Mouse (Mus musculus): Measurements from ENCODE around the gene Mapkapk3. TPM values are rescaled to one million over a fixed set of nuclear protein-coding genes. Genes with fewer than 3 reads are reported as not detected.
A peak's percentile ranks its signal among the peaks of the same experiment; 100 is the strongest.
"Not testable (repeated sequence)": the region's sequence is repeated elsewhere in the genome, so short reads cannot be mapped to it uniquely, and the experiment has no call there.

Gene Mapkapk3
- polyA plus RNA-seq, 1 experiment = 0.11 TPM

- no peaks in the 10 kb centered on the region for H3K27me3 ChIP-seq (ENCODE audit: control insufficient read depth)
- no peak for TF ChIP-seq GATA1 (IDR thresholded peaks at IDR 0.05; ENCODE audit: low read length)
- TF ChIP-seq TAL1 (IDR thresholded peaks at IDR 0.05; ENCODE audit: low read length) = no peak
- peaks cover 82% of the 10 kb centered on the region for H3K4me1 ChIP-seq (ENCODE audit: control insufficient read depth)
- no peaks in the 10 kb centered on the region; the same call in 1 of the 2 replicates for H3K36me3 ChIP-seq (ENCODE audit: control insufficient read depth)
- H3K9me3 ChIP-seq (ENCODE audit: control insufficient read depth, low read length) = no peaks in the 10 kb centered on the region
- no peak overlapping the region for H3K4me3 ChIP-seq (replicated peaks)
Observed at GRCm38 (mm10) chr9:107309600-107309999, 19.9 kb upstream of the Mapkapk3 start.

DNA sequence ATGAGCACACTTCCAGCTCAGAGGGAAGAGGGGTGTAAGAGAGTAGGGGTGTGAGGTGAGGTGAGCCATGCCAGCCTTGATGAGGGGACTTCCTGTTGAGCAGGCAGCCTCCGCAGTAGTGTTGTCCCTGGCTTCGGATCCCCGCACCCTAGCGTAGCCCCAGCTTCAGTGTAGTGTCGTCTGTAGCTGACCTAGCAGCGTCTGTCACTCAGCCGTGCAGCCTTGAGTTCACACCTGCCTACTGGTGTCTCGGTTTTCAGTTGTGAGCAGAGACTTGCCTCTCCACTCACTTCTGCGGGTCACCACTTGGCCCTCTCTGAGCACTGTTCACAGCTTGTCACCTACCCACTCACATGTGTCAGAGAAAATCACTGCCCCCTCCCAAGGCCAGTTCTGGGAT lies 19.5 kb upstream of the Mapkapk3 start:
- peaks cover 84% of the 10 kb centered on the region for H3K4me1 ChIP-seq (ENCODE audit: control insufficient read depth)
- H3K36me3 ChIP-seq (ENCODE audit: control insufficient read depth) = peaks cover under 1% of the 10 kb centered on the region; the same call in 1 of the 2 replicates
- H3K27me3 ChIP-seq (ENCODE audit: control insufficient read depth) = no peaks in the 10 kb centered on the region
- no peak overlapping the region for H3K4me3 ChIP-seq (replicated peaks)
- no peaks in the 10 kb centered on the region for H3K9me3 ChIP-seq (ENCODE audit: control insufficient read depth, low read length)
- TF ChIP-seq GATA1 (IDR thresholded peaks at IDR 0.05; ENCODE audit: low read length) = no peak
- TF ChIP-seq TAL1 (IDR thresholded peaks at IDR 0.05; ENCODE audit: low read length) = no peak

DNA sequence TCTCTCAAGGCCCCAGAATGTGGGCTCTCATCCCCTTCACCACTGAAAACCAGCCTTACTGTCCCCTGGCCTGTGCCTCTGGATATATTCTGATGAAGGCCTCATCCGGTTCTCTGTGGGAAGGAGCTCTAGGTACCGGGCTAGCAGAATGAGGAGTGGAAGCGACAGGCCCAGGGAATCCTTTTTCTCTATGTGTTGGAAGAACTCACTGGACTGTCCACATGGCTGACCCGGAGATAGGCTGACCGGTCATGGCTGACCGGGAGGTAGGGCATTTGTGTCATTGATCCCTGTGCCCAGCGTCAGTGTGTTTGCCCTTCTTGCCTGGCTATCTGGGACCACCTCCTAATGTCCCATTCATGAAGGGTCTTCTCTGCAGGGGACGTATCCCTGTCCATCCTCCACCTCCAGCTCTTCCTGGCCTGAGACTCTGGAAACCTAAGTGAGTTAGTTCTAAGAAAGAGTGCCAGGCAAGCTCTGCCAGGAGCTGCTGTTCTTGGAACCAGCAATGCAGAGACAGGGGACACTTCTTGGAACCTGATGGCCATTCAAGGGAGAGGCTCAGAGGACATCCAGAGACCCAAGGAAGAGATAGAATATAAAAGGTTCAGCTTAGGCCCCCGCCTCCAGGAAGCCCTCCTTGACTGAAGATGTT lies 18.8 kb upstream of the Mapkapk3 start:
- no peak for TF ChIP-seq GATA1 (IDR thresholded peaks at IDR 0.05; ENCODE audit: low read length)
- H3K36me3 ChIP-seq (ENCODE audit: control insufficient read depth) = peaks cover 7% of the 10 kb centered on the region
- H3K4me1 ChIP-seq (ENCODE audit: control insufficient read depth) = peaks cover 85% of the 10 kb centered on the region
- no peaks in the 10 kb centered on the region for H3K27me3 ChIP-seq (ENCODE audit: control insufficient read depth)
- H3K9me3 ChIP-seq (ENCODE audit: control insufficient read depth, low read length) = no peaks in the 10 kb centered on the region
- no peak overlapping the region for H3K4me3 ChIP-seq (replicated peaks)

DNA sequence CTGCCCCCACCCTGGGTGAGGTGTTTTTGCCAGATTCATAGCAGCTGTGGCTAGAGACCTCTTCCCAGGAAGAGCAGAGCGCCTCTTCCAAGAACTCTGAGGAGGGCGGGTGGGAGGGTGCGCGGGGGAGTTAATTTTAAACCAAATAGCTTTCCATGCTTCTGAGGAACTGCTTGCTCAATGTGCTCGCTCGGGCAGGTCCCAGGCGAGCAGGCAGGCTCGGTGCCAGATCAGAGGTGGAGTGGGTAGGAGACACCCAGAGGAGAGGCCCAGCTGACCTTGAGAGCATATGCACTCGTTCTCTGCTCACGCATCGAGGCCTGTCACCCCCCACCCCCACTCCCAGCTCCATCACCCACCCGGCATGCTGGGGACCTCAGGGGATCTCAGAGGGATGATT lies 18.2 kb upstream of the Mapkapk3 start:
- H3K4me3 ChIP-seq (replicated peaks) = no peak overlapping the region
- H3K36me3 ChIP-seq (ENCODE audit: control insufficient read depth) = peaks cover 13% of the 10 kb centered on the region
- H3K9me3 ChIP-seq (ENCODE audit: control insufficient read depth, low read length) = no peaks in the 10 kb centered on the region
- peaks cover 86% of the 10 kb centered on the region for H3K4me1 ChIP-seq (ENCODE audit: control insufficient read depth)
- no peaks in the 10 kb centered on the region for H3K27me3 ChIP-seq (ENCODE audit: control insufficient read depth)
- no peak for TF ChIP-seq GATA1 (IDR thresholded peaks at IDR 0.05; ENCODE audit: low read length)
- TF ChIP-seq TAL1 (IDR thresholded peaks at IDR 0.05; ENCODE audit: low read length) = no peak

DNA sequence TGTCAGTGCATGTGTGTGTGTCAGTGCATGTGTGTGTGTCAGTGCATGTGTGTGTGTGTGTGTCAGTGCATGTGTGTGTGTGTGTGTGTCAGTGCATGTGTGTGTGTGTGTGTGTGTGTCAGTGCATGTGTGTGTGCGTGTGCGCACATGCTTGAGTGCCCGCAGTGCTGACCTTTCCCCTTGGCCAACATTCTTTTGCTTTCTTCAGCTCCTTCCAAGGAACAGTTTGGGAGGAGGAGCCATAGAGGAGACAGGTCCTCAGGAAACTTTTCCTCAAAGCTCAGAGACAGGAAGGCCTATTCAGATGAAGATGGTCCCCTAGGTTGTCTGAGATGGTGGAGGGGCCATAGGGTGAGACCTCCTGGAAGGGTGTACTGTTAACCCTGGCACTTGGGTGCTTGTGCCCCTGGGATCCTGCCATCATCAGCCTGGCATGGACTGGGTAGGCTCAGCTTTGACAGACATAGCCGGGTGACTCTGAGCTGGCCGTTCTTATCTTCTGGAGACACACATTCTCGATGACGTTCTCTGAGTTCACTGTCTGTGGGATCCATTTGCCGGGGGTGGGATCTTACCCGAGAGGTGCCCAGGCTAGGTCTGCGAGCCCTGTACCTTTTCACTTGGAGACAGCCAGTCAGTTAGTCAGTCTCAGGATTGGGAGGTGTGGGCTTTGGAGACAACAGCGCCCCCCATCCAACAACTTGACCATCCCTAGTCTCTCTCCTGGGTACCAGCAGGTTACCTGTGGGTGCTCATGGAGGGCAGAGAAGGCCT lies 17.6 kb upstream of the Mapkapk3 start:
- no peaks in the 10 kb centered on the region for H3K27me3 ChIP-seq (ENCODE audit: control insufficient read depth)
- H3K4me3 ChIP-seq (replicated peaks) = peak overlapping the region; percentile 26
- H3K36me3 ChIP-seq (ENCODE audit: control insufficient read depth) = peaks cover 19% of the 10 kb centered on the region
- TF ChIP-seq GATA1 (IDR thresholded peaks at IDR 0.05; ENCODE audit: low read length) (no peak; the same call in 1 of the 2 replicates), TAL1 (IDR thresholded peaks at IDR 0.05; ENCODE audit: low read length) (no peak)
- no peaks in the 10 kb centered on the region for H3K9me3 ChIP-seq (ENCODE audit: control insufficient read depth, low read length)
- peaks cover 86% of the 10 kb centered on the region for H3K4me1 ChIP-seq (ENCODE audit: control insufficient read depth)

DNA sequence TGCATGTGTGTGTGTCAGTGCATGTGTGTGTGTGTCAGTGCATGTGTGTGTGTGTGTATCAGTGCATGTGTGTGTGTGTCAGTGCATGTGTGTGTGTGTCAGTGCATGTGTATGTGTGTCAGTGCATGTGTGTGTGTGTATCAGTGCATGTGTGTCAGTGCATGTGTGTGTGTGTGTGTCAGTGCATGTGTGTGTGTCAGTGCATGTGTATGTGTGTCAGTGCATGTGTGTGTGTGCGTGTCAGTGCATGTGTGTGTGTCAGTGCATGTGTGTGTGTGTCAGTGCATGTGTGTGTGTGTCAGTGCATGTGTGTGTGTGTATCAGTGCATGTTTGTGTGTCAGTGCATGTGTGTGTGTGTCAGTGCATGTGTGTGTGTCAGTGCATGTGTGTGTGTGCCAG lies 17.0 kb upstream of the Mapkapk3 start:
- not testable (repeated sequence) for H3K9me3 ChIP-seq (ENCODE audit: control insufficient read depth, low read length); H3K27me3 ChIP-seq (ENCODE audit: control insufficient read depth); H3K4me3 ChIP-seq (replicated peaks)
- Histone ChIP-seq H3K4me1 (ENCODE audit: control insufficient read depth) (peaks cover 86% of the 10 kb centered on the region), H3K36me3 (ENCODE audit: control insufficient read depth) (peaks cover 25% of the 10 kb centered on the region)

DNA sequence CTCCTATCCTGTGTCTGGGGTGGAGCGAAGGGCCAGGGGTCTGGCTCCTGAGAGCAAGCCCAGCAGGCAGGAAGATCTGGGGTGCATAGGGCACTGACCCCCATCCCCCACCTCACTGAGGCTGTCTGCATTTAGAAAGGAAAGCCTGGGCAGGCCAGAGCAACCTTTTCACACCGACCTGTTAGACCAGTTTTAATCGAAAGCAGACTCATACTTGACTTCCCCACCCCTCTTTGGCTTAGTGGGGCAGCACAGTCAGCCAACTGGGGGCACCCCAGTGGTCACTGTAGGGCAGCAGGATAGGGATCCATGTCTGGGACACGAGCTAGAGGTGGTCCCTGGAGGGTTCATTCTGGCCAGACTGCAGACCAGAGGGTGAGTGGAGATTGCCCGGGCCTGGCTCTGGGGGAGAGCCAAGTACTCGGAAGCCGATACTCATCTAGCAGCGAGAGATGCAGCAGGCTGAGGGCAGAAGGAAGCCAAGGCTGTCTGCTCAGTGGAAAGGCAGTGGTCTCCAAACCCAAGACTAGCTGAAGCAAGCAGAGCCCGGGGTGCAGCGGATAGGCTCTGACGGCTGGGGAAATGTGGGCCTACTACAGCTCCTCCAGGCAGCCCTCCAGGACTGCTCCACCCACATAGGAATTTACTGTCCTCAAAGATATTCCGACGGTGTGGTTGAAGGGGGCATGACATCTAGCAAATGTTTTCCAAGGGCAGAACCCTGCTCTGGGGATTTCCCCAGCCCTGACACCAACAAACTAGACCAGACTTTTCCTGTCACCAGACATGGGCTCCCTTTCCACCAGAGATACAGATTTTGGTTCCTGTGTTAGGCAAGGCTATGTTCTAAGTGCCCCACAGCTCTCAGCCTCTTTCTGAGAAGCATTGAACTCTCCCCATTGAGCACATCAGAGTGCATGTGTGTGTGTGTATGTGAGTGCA lies 16.2 kb upstream of the Mapkapk3 start:
- Histone ChIP-seq H3K36me3 (ENCODE audit: control insufficient read depth) (peaks cover 33% of the 10 kb centered on the region), H3K4me3 (replicated peaks) (no peak overlapping the region), H3K27me3 (ENCODE audit: control insufficient read depth) (no peaks in the 10 kb centered on the region), H3K9me3 (ENCODE audit: control insufficient read depth, low read length) (no peaks in the 10 kb centered on the region), H3K4me1 (ENCODE audit: control insufficient read depth) (peaks cover 87% of the 10 kb centered on the region)
- TF ChIP-seq TAL1 (IDR thresholded peaks at IDR 0.05; ENCODE audit: low read length) (no peak), GATA1 (IDR thresholded peaks at IDR 0.05; ENCODE audit: low read length) (no peak)

DNA sequence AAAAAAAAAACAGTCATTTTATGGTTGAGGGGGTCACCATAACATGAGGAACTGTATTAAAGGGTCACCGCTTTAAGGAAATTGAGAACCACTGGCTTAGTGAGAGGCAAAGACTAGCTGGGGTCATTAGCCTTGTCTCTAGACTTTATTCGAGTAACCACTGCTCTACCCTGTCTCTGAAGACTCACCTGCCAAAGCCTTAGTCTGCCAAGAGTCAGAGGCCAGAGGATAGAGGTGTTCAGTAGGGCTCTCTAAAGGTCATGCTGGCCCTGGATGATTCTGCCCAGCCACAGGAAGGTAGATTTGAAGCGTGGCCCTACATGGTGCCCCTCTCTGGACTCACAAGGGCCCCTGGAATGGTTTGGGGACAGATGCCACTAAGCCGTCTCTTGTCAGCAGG lies 15.3 kb upstream of the Mapkapk3 start:
- TF ChIP-seq GATA1 (IDR thresholded peaks at IDR 0.05; ENCODE audit: low read length) (no peak), TAL1 (IDR thresholded peaks at IDR 0.05; ENCODE audit: low read length) (no peak)
- no peaks in the 10 kb centered on the region for H3K9me3 ChIP-seq (ENCODE audit: control insufficient read depth, low read length)
- H3K36me3 ChIP-seq (ENCODE audit: control insufficient read depth) = peaks cover 42% of the 10 kb centered on the region
- H3K4me1 ChIP-seq (ENCODE audit: control insufficient read depth) = peaks cover 94% of the 10 kb centered on the region
- H3K4me3 ChIP-seq (replicated peaks) = no peak overlapping the region
- H3K27me3 ChIP-seq (ENCODE audit: control insufficient read depth) = no peaks in the 10 kb centered on the region

DNA sequence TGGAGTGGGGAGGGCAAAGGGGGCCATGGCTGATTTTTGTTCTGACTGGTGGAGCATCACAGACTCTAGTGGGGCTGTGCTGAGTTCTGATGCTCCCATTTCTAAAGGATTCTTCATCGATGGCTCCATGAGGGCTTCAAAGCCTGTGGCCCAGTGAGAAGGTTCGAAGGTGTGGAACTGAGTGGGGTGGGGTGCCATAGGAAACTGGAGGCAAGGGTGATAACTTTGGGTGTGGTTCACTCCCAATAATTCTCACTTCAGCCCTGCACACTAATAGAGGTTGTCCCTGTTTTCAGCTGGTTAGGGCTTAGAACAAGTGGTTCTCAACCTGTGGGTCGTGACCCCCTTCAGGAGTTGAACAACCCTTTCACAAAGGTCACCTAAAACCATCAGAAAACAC lies 14.7 kb upstream of the Mapkapk3 start:
- Histone ChIP-seq H3K9me3 (ENCODE audit: control insufficient read depth, low read length) (no peaks in the 10 kb centered on the region), H3K27me3 (ENCODE audit: control insufficient read depth) (no peaks in the 10 kb centered on the region), H3K4me1 (ENCODE audit: control insufficient read depth) (peaks cover 95% of the 10 kb centered on the region), H3K36me3 (ENCODE audit: control insufficient read depth) (peaks cover 48% of the 10 kb centered on the region), H3K4me3 (replicated peaks) (peak overlapping the region; percentile 21)
- TF ChIP-seq GATA1 (IDR thresholded peaks at IDR 0.05; ENCODE audit: low read length) (no peak), TAL1 (IDR thresholded peaks at IDR 0.05; ENCODE audit: low read length) (no peak)

All from erythroblast, embryonic 14.5 days (primary cell).